Mouse (Mus musculus): ENCODE measurements at regions not wholly inside any gene's neighbourhood (a gene's known extent, or its start where the extent isn't known, plus 50 kb on each side); places are given as distances from the start of the nearest gene placed in this dataset.

GRCm38 (mm10) chr11:25322426-25322825 lies 888.1 kb downstream of the 5730522E02Rik start:
- Histone ChIP-seq H3K4me1 (no peaks in the 10 kb centered on the region), H3K4me2 (no peak overlapping the region), H3K27ac (replicated peaks) (no peak overlapping the region), H3K36me3 (no peaks in the 10 kb centered on the region), H3K4me3 (no peak overlapping the region), H3K9me3 (no peaks in the 10 kb centered on the region), H3K9ac (no peak overlapping the region), H3K27me3 (replicated peaks) (no peaks in the 10 kb centered on the region)
- ATAC-seq (ENCODE audit: extremely low read depth, insufficient number of reproducible peaks, low FRiP score, low TSS enrichment): no peak

- Histone ChIP-seq H3K4me2 (no peak overlapping the region), H3K4me1 (no peaks in the 10 kb centered on the region), H3K9ac (no peak overlapping the region), H3K27me3 (replicated peaks) (no peaks in the 10 kb centered on the region), H3K27ac (replicated peaks) (no peak overlapping the region), H3K9me3 (no peaks in the 10 kb centered on the region), H3K4me3 (no peak overlapping the region), H3K36me3 (no peaks in the 10 kb centered on the region)
- WGBS: 80% methylated on average over 4 of the region's 4 CpGs
- no peak for ATAC-seq (ENCODE audit: extremely low read depth, insufficient number of reproducible peaks, low FRiP score, low TSS enrichment)
These were observed 889.1 kb downstream of the 5730522E02Rik start for GRCm38 (mm10) chr11:25321494-25321893.

- H3K9me3 ChIP-seq: no peaks in the 10 kb centered on the region
- 69% methylated on average over 10 of the region's 10 CpGs for WGBS
- peaks cover 25% of the 10 kb centered on the region for H3K4me1 ChIP-seq
- no peak overlapping the region for H3K4me3 ChIP-seq
- H3K27ac ChIP-seq (replicated peaks): no peak overlapping the region
- peak overlapping the region; percentile 42; the same call in 1 of the 2 replicates for H3K4me2 ChIP-seq
- H3K9ac ChIP-seq: no peak overlapping the region
- no peaks in the 10 kb centered on the region for H3K36me3 ChIP-seq
- no peak for ATAC-seq (ENCODE audit: extremely low read depth, insufficient number of reproducible peaks, low FRiP score, low TSS enrichment)
- H3K27me3 ChIP-seq (replicated peaks): no peaks in the 10 kb centered on the region
These were observed 895.9 kb downstream of the 5730522E02Rik start for GRCm38 (mm10) chr11:25314645-25315044.

GRCm38 (mm10) chr11:25313879-25314278 lies 896.7 kb downstream of the 5730522E02Rik start:
- H3K9me3 ChIP-seq: no peaks in the 10 kb centered on the region
- WGBS: 14% methylated on average over 8 of the region's 8 CpGs
- no peaks in the 10 kb centered on the region for H3K27me3 ChIP-seq (replicated peaks)
- H3K4me1 ChIP-seq: peaks cover 25% of the 10 kb centered on the region
- no peak overlapping the region; the same call in 1 of the 2 replicates for H3K4me3 ChIP-seq
- peak overlapping the region; percentile 42 for H3K4me2 ChIP-seq
- no peak for ATAC-seq (ENCODE audit: extremely low read depth, insufficient number of reproducible peaks, low FRiP score, low TSS enrichment)
- no peak overlapping the region for H3K27ac ChIP-seq (replicated peaks)
- H3K9ac ChIP-seq: no peak overlapping the region
- H3K36me3 ChIP-seq: no peaks in the 10 kb centered on the region

- ATAC-seq (ENCODE audit: extremely low read depth, insufficient number of reproducible peaks, low FRiP score, low TSS enrichment): no peak
- Histone ChIP-seq H3K36me3 (no peaks in the 10 kb centered on the region), H3K27me3 (replicated peaks) (no peaks in the 10 kb centered on the region), H3K4me1 (peaks cover 25% of the 10 kb centered on the region), H3K9ac (no peak overlapping the region), H3K27ac (replicated peaks) (no peak overlapping the region), H3K9me3 (no peaks in the 10 kb centered on the region), H3K4me3 (no peak overlapping the region), H3K4me2 (no peak overlapping the region)
- WGBS: 34% methylated on average over 4 of the region's 4 CpGs
These were observed 897.3 kb downstream of the 5730522E02Rik start for GRCm38 (mm10) chr11:25313308-25313707.

- Histone ChIP-seq H3K4me1 (peaks cover 25% of the 10 kb centered on the region), H3K36me3 (no peaks in the 10 kb centered on the region), H3K27me3 (replicated peaks) (no peaks in the 10 kb centered on the region), H3K4me2 (no peak overlapping the region), H3K27ac (replicated peaks) (no peak overlapping the region), H3K9ac (no peak overlapping the region), H3K4me3 (no peak overlapping the region), H3K9me3 (no peaks in the 10 kb centered on the region)
- 20% methylated on average over 3 of the region's 3 CpGs for WGBS
- no peak for ATAC-seq (ENCODE audit: extremely low read depth, insufficient number of reproducible peaks, low FRiP score, low TSS enrichment)
These were observed 899.8 kb downstream of the 5730522E02Rik start for GRCm38 (mm10) chr11:25310754-25311153.

GRCm38 (mm10) chr11:25301130-25301529 lies 909.4 kb downstream of the 5730522E02Rik start:
- Histone ChIP-seq H3K4me3 (no peak overlapping the region), H3K9me3 (no peaks in the 10 kb centered on the region), H3K9ac (no peak overlapping the region), H3K27me3 (replicated peaks) (no peaks in the 10 kb centered on the region), H3K27ac (replicated peaks) (no peak overlapping the region), H3K4me2 (peak overlapping the region; percentile 26; the same call in 1 of the 2 replicates), H3K36me3 (no peaks in the 10 kb centered on the region), H3K4me1 (no peaks in the 10 kb centered on the region)
- no peak for ATAC-seq (ENCODE audit: extremely low read depth, insufficient number of reproducible peaks, low FRiP score, low TSS enrichment)
- WGBS: 15% methylated on average over 9 of the region's 9 CpGs

GRCm38 (mm10) chr11:25288346-25288745 lies 922.2 kb downstream of the 5730522E02Rik start:
- H3K4me1 ChIP-seq: peaks cover 9% of the 10 kb centered on the region
- whole genome bisulfite sequencing: 49% methylated on average over 13 of the region's 13 CpGs
- no peak overlapping the region for H3K9ac ChIP-seq
- no peaks in the 10 kb centered on the region for H3K9me3 ChIP-seq
- H3K36me3 ChIP-seq: no peaks in the 10 kb centered on the region
- peak overlapping the region; percentile 24 for H3K4me3 ChIP-seq
- no peaks in the 10 kb centered on the region for H3K27me3 ChIP-seq (replicated peaks)
- peak overlapping the region; percentile 59 for H3K4me2 ChIP-seq
- no peak for ATAC-seq (ENCODE audit: extremely low read depth, insufficient number of reproducible peaks, low FRiP score, low TSS enrichment)
- H3K27ac ChIP-seq (replicated peaks): no peak overlapping the region

- Histone ChIP-seq H3K36me3 (no peaks in the 10 kb centered on the region), H3K9me3 (no peaks in the 10 kb centered on the region), H3K27me3 (replicated peaks) (no peaks in the 10 kb centered on the region), H3K9ac (no peak overlapping the region), H3K4me3 (peak overlapping the region; percentile 24; the same call in 1 of the 2 replicates), H3K27ac (replicated peaks) (no peak overlapping the region), H3K4me2 (peak overlapping the region; percentile 59), H3K4me1 (peaks cover 9% of the 10 kb centered on the region)
- no peak for ATAC-seq (ENCODE audit: extremely low read depth, insufficient number of reproducible peaks, low FRiP score, low TSS enrichment)
- WGBS: 76% methylated on average over 13 of the region's 13 CpGs
These were observed 922.9 kb downstream of the 5730522E02Rik start for GRCm38 (mm10) chr11:25287458-25288247.

- Histone ChIP-seq H3K4me1 (no peaks in the 10 kb centered on the region), H3K4me2 (no peak overlapping the region), H3K4me3 (no peak overlapping the region), H3K36me3 (no peaks in the 10 kb centered on the region), H3K9ac (no peak overlapping the region), H3K27me3 (replicated peaks) (no peaks in the 10 kb centered on the region), H3K9me3 (no peaks in the 10 kb centered on the region), H3K27ac (replicated peaks) (no peak overlapping the region)
- ATAC-seq (ENCODE audit: extremely low read depth, insufficient number of reproducible peaks, low FRiP score, low TSS enrichment): no peak
- WGBS: 33% methylated on average over 7 of the region's 7 CpGs
These were observed 940.5 kb downstream of the 5730522E02Rik start for GRCm38 (mm10) chr11:25269936-25270540.

GRCm38 (mm10) chr11:25262906-25263305 lies 947.7 kb downstream of the 5730522E02Rik start:
- 43% methylated on average over 4 of the region's 4 CpGs for WGBS
- Histone ChIP-seq H3K4me3 (no peak overlapping the region), H3K27ac (replicated peaks) (no peak overlapping the region), H3K9me3 (no peaks in the 10 kb centered on the region), H3K4me1 (peaks cover 7% of the 10 kb centered on the region; the same call in 1 of the 2 replicates), H3K36me3 (no peaks in the 10 kb centered on the region), H3K9ac (no peak overlapping the region), H3K27me3 (replicated peaks) (no peaks in the 10 kb centered on the region), H3K4me2 (no peak overlapping the region)
- no peak for ATAC-seq (ENCODE audit: extremely low read depth, insufficient number of reproducible peaks, low FRiP score, low TSS enrichment)

- Histone ChIP-seq H3K4me2 (no peak overlapping the region), H3K9me3 (no peaks in the 10 kb centered on the region), H3K4me3 (no peak overlapping the region), H3K36me3 (no peaks in the 10 kb centered on the region), H3K27ac (replicated peaks) (no peak overlapping the region), H3K27me3 (replicated peaks) (no peaks in the 10 kb centered on the region), H3K9ac (no peak overlapping the region), H3K4me1 (peaks cover 7% of the 10 kb centered on the region; the same call in 1 of the 2 replicates)
- WGBS: 41% methylated on average over 1 of the region's 1 CpGs
- ATAC-seq (ENCODE audit: extremely low read depth, insufficient number of reproducible peaks, low FRiP score, low TSS enrichment): no peak
These were observed 950.9 kb downstream of the 5730522E02Rik start for GRCm38 (mm10) chr11:25259691-25260090.
